Mouse (Mus musculus) liver, embryonic 16.5 days (tissue): ENCODE data around the gene Hivep3. TPM values are rescaled to one million over a fixed set of nuclear protein-coding genes. Genes with fewer than 3 reads are reported as not detected.

ENCODE experiments used
- ATAC-seq: fragments of 200-750 bp; cut with Nextera tagmentation; 2 replicates; pipeline ENCODE4 v1.8.0; 2017; ENCODE audit warnings: low read depth, mild to moderate bottlenecking, moderate number of reproducible peaks, moderate library complexity
- H3K27ac ChIP-seq: fragments of 300-500 bp; sonication (generic); 2 replicates; pipeline ENCODE4 v1.5.1; 2014; ENCODE audit warnings: mild to moderate bottlenecking, low read length
- H3K27me3 ChIP-seq: fragments of 300-500 bp; sonication (generic); 2 replicates; pipeline ENCODE4 v1.6.1; 2014; ENCODE audit warnings: low read depth, low read length, mixed read lengths; ENCODE audit not compliant: control insufficient read depth, insufficient read depth
- H3K36me3 ChIP-seq: fragments of 300-500 bp; sonication (generic); 2 replicates; pipeline ENCODE4 v1.6.1; 2014; ENCODE audit warnings: mild to moderate bottlenecking; ENCODE audit not compliant: control insufficient read depth, insufficient read depth
- H3K4me1 ChIP-seq: fragments of 300-500 bp; sonication (generic); 2 replicates; pipeline ENCODE4 v1.6.1; 2014; ENCODE audit warnings: low read depth, low read length, mixed read lengths; ENCODE audit not compliant: control insufficient read depth
- H3K4me2 ChIP-seq: fragments of 300-500 bp; sonication (generic); 2 replicates; pipeline ENCODE4 v1.6.1; 2014; ENCODE audit warnings: low read depth, low read length, mixed read lengths
- H3K4me3 ChIP-seq: fragments of 300-500 bp; sonication (generic); 2 replicates; pipeline ENCODE4 v1.5.1; 2014; ENCODE audit warnings: low read depth, mild to moderate bottlenecking, low read length
- H3K9ac ChIP-seq: fragments of 300-500 bp; sonication (generic); 2 replicates; pipeline ENCODE4 v1.6.1; 2014; ENCODE audit warnings: low read depth, low read length
- H3K9me3 ChIP-seq: fragments of 300-500 bp; sonication (generic); replicated peaks from 2 replicates; pipeline ENCODE4 v1.6.1; 2016; ENCODE audit warnings: low read length; ENCODE audit not compliant: control insufficient read depth
- WGBS: fragments of 180-500 bp; shearing (Covaris S2); extraction: QIAGEN DNeasy Blood & Tissue Kit; methylation state at CpG from one replicate; pipeline ENCODE4 v1.1.7; 2014; ENCODE audit not compliant: insufficient replicate concordance; 5-methylcytosine and 5-hydroxymethylcytosine counted together
- polyA plus RNA-seq: library from polyadenylated mRNA; unstranded; fragments of >200 nt; fragmentation: Nextera tagmentation; extraction: Ambion mirVana; gene quantifications from 2 replicates; pipeline ENCODE4 v1.2.1, GENCODE M21; 2015

Gene Hivep3
- polyA plus RNA-seq, 1 experiment from 2014 or later = 2.1 TPM

GRCm38 (mm10) chr4:120106362-120106761 lies 372.8 kb downstream of the Hivep3 start:
- Histone ChIP-seq H3K27ac (no peak overlapping the region), H3K9me3 (no peaks in the 10 kb centered on the region), H3K27me3 (no peaks in the 10 kb centered on the region), H3K9ac (no peak overlapping the region), H3K4me3 (no peak overlapping the region), H3K4me2 (no peak overlapping the region), H3K4me1 (no peaks in the 10 kb centered on the region), H3K36me3 (no peaks in the 10 kb centered on the region)
- WGBS = 68% methylated on average over 3 of the region's 3 CpGs
- ATAC-seq = no peak

DNA sequence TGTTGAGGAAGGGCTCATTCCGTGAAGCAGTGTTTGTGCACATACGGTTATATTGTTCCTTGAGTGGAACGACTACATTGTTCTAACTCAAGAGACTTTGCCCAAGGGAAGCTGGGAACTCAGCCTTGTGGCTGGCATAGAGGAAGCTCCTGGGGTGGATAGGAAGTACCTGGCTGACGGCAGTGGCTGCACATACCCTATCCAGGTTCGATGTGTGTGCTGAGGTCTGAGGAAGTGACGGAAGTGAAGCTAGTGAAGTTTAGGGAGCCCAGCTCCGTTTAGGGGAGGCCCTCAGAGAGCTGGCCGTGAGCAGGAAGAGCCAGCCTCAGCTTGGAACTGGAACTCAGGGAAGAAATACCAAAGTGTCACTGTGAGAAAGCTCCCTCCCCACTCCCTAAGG lies 374.2 kb downstream of the Hivep3 start:
- Histone ChIP-seq H3K4me1 (no peaks in the 10 kb centered on the region), H3K9me3 (no peaks in the 10 kb centered on the region), H3K4me2 (no peak overlapping the region), H3K9ac (no peak overlapping the region), H3K36me3 (no peaks in the 10 kb centered on the region), H3K27ac (no peak overlapping the region), H3K27me3 (no peaks in the 10 kb centered on the region), H3K4me3 (no peak overlapping the region)
- WGBS = 34% methylated on average over 8 of the region's 8 CpGs
- no peak for ATAC-seq

DNA sequence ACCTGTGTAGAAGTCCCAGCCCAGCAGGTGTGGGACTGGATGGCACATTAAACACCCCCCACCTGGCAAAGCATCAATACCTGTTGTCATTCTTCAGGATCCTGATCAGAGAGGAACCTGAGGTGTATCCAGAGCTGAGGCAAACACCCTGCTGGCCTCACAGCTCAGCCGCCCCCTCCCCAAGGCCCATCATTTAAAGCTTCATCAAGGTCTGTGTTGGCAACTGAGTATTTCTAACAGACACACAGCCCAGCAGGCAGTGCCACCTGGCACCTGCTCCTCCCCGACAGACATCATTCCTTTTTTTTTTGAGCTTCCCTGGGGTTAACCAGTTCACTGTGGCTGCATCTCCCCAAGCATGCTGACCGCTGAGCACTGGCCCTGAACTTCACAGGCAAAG lies 381.9 kb downstream of the Hivep3 start:
- ATAC-seq = no peak
- Histone ChIP-seq H3K4me2 (no peak overlapping the region), H3K4me3 (no peak overlapping the region), H3K4me1 (no peaks in the 10 kb centered on the region), H3K9me3 (no peaks in the 10 kb centered on the region), H3K9ac (no peak overlapping the region), H3K27ac (no peak overlapping the region), H3K36me3 (no peaks in the 10 kb centered on the region), H3K27me3 (no peaks in the 10 kb centered on the region)
- 67% methylated on average over 3 of the region's 3 CpGs for WGBS

DNA sequence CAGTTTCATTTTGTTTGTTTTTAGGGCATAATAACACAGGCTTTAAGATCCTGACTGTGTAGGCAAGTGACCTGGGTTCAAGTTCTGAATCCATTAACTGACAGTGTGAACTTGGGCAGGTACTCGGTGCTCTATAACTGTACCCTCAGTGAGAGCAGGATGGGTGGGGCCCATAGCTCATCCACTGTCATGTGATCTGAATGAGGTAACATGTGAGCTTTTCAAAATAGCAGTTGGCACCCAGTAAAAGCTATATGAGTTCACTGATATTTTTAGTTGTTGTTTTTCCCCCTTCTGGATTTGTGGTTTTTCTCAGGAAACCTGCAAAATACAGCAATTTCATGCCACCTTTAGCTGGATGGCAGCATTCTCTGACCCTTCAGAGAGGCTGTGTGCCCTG lies 382.7 kb downstream of the Hivep3 start:
- Histone ChIP-seq H3K36me3 (no peaks in the 10 kb centered on the region), H3K27me3 (no peaks in the 10 kb centered on the region), H3K9me3 (no peaks in the 10 kb centered on the region), H3K27ac (no peak overlapping the region), H3K4me2 (no peak overlapping the region), H3K4me1 (no peaks in the 10 kb centered on the region), H3K4me3 (no peak overlapping the region), H3K9ac (no peak overlapping the region)
- WGBS = 45% methylated on average over 1 of the region's 1 CpGs
- no peak for ATAC-seq

GRCm38 (mm10) chr4:120120276-120120675 lies 386.7 kb downstream of the Hivep3 start:
- no peak overlapping the region for H3K4me2 ChIP-seq
- no peak overlapping the region for H3K4me3 ChIP-seq
- H3K27ac ChIP-seq = no peak overlapping the region
- WGBS = 20% methylated on average over 8 of the region's 8 CpGs
- no peak overlapping the region for H3K9ac ChIP-seq
- no peaks in the 10 kb centered on the region for H3K9me3 ChIP-seq
- ATAC-seq = no peak
- no peaks in the 10 kb centered on the region for H3K4me1 ChIP-seq
- H3K27me3 ChIP-seq = no peaks in the 10 kb centered on the region
- no peaks in the 10 kb centered on the region for H3K36me3 ChIP-seq

DNA sequence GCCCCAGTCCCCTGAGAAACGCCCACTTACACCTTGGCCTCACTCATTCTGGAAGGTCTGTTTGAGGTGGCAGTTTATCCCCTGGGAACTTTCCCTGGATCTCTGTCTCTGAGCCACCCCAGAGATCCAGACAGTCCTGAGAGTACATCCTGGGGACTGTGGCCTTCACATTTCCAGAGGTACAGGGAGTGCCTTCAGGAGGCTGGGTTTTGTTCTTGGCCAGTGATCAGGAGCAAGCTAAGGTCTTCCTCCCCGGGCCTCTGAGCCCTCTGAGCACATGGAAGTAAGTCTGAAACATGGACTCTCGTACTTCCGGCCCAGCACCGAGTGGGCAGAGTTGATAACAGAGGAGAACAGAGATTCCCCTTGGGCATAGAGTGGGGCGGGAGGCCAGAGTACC lies 391.1 kb downstream of the Hivep3 start:
- H3K4me1 ChIP-seq = no peaks in the 10 kb centered on the region; the same call in 1 of the 2 replicates
- no peak overlapping the region for H3K9ac ChIP-seq
- 47% methylated on average over 6 of the region's 6 CpGs for WGBS
- no peak for ATAC-seq
- H3K27me3 ChIP-seq = no peaks in the 10 kb centered on the region
- H3K4me2 ChIP-seq = no peak overlapping the region
- H3K27ac ChIP-seq = no peak overlapping the region
- H3K36me3 ChIP-seq = no peaks in the 10 kb centered on the region
- no peak overlapping the region for H3K4me3 ChIP-seq
- H3K9me3 ChIP-seq = no peaks in the 10 kb centered on the region

DNA sequence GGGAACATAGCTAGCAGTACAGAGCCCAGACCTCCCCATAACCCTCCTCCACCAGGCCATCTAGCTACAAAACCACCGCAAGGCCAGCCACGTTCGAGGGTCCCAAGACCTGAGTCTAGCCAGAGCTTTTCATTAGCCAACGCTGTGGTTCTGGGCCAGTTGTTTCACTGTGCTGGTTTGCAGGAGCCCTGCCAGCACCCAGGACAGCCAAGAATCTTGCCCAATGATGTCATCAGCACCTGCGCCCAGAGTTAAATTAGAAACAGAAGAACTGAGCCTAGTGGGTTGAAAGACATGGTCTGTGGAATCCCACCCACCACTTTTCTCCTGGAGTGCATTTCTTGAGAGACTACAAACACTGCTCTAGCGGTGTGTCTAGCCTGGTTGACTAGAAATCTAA lies 392.5 kb downstream of the Hivep3 start:
- no peaks in the 10 kb centered on the region; the same call in 1 of the 2 replicates for H3K4me1 ChIP-seq
- no peak overlapping the region for H3K27ac ChIP-seq
- 64% methylated on average over 6 of the region's 6 CpGs for WGBS

GRCm38 (mm10) chr4:120127333-120127732 lies 393.7 kb downstream of the Hivep3 start:
- Histone ChIP-seq H3K4me1 (no peaks in the 10 kb centered on the region; the same call in 1 of the 2 replicates), H3K9me3 (no peaks in the 10 kb centered on the region), H3K27ac (no peak overlapping the region), H3K4me3 (no peak overlapping the region), H3K36me3 (no peaks in the 10 kb centered on the region), H3K9ac (no peak overlapping the region), H3K27me3 (no peaks in the 10 kb centered on the region), H3K4me2 (no peak overlapping the region)
- WGBS = 57% methylated on average over 3 of the region's 3 CpGs
- ATAC-seq = no peak

More for the DNA sequence above, 392.5 kb downstream of the Hivep3 start:
- Histone ChIP-seq H3K27me3 (no peaks in the 10 kb centered on the region), H3K9ac (no peak overlapping the region), H3K9me3 (no peaks in the 10 kb centered on the region), H3K36me3 (no peaks in the 10 kb centered on the region), H3K4me3 (no peak overlapping the region), H3K4me2 (no peak overlapping the region)
- no peak for ATAC-seq

- H3K9ac ChIP-seq = no peak overlapping the region
- no peaks in the 10 kb centered on the region; the same call in 1 of the 2 replicates for H3K4me1 ChIP-seq
- H3K27ac ChIP-seq = no peak overlapping the region
- ATAC-seq = peak; percentile 50; the same call in 1 of the 2 replicates
- H3K36me3 ChIP-seq = no peaks in the 10 kb centered on the region
- no peaks in the 10 kb centered on the region for H3K27me3 ChIP-seq
- H3K4me3 ChIP-seq = no peak overlapping the region
- WGBS = 50% methylated on average over 4 of the region's 4 CpGs
- no peaks in the 10 kb centered on the region for H3K9me3 ChIP-seq
- H3K4me2 ChIP-seq = no peak overlapping the region
Observed at GRCm38 (mm10) chr4:120128033-120128432, 394.4 kb downstream of the Hivep3 start.
